Mouse (Mus musculus) spleen, adult 2 months (tissue): ENCODE results near the gene Necab2.

Source experiments
- CTCF ChIP-seq: fragments of 200-500 bp; IDR thresholded peaks from 2 replicates; pipeline ENCODE4 v1.5.1; 2011; ENCODE audit warnings: mild to moderate bottlenecking, inconsistent platforms; ENCODE audit not compliant: insufficient read depth, insufficient read length, insufficient replicate concordance; ENCODE audit errors: extremely low read depth
- POLR2A ChIP-seq: fragments of 200-500 bp; IDR thresholded peaks from 2 replicates; pipeline ENCODE4 v1.6.1; 2011; ENCODE audit warnings: low read depth, low read length, inconsistent platforms

GRCm38 (mm10) chr8:119466105-119466504 lies 19.6 kb downstream of the Necab2 start:
- TF ChIP-seq POLR2A (no peak), CTCF (no peak)
